Mouse (Mus musculus) ES-E14 (cell line): ENCODE data around the gene Fras1.

Experiments used
- CHD2 ChIP-seq: IDR thresholded peaks from 2 replicates; pipeline ENCODE4 v1.6.1; 2014; ENCODE audit warnings: mild to moderate bottlenecking, low read depth, low read length, inconsistent platforms
- MAFK ChIP-seq: IDR thresholded peaks from 2 replicates; pipeline ENCODE4 v1.6.1; 2014; ENCODE audit warnings: mild to moderate bottlenecking, low read depth, low read length, inconsistent platforms; ENCODE audit not compliant: insufficient read depth
- ZC3H11A ChIP-seq: IDR thresholded peaks from 2 replicates; pipeline ENCODE4 v1.6.1; 2012; ENCODE audit warnings: low read depth, mild to moderate bottlenecking, inconsistent platforms, low read length, borderline replicate concordance
- ZNF384 ChIP-seq: IDR thresholded peaks from 2 replicates; pipeline ENCODE4 v1.6.1; 2012; ENCODE audit warnings: low read depth, low read length, inconsistent platforms

- TF ChIP-seq MAFK (no peak), CHD2 (no peak), ZC3H11A (no peak), ZNF384 (no peak)
Measured at GRCm38 (mm10) chr5:96453386-96453785, 79.6 kb downstream of the Fras1 start.
